ENCODE assay signal across 40 mouse cellular contexts in the genomic region with DNA sequence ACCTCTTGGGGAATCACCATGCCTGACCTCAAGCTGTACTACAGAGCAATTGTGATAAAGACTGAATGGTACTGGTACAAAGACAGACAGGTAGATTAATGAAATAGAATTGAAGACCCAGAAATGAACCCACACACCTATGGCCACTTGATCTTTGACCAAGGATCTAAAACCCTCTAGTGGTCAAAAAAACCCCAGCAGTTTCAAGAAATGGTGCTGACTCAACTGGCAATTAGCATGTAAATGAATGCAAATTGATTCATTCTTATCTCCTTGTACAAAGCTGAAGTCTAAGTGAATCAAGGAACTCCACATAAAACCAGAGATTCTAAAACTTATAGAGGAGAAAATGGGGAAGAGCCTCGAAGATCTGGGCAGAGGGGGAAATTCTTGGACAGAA. TPM values are rescaled to one million over a fixed set of nuclear protein-coding genes. Genes with fewer than 3 reads are reported as not detected.
"Had no signal": no experiment of that assay in that cellular context is flagged by ENCODE, and none has a peak within 500 bp of the region (broad histone marks: within the 10 kb centered on the region; RNA-seq: fewer than 3 reads in every experiment).

No protein-coding gene starts in this region.

RNA-seq across cellular contexts. Expression of gene Olfr1389, which starts 30.2 kb away (rescaled TPM):
- total RNA-seq: heart, postnatal 10 days; heart, postnatal 14 days; heart, postnatal 25 days; heart, postnatal 36 days; heart, postnatal 4 days; hematopoietic stem cell, adult 5-6 weeks; hindbrain, postnatal 0 days; layer of hippocampus, adult 18-20 months; layer of hippocampus, adult 2 months; layer of hippocampus, adult 8-10 months; layer of hippocampus, postnatal 10 days; layer of hippocampus, postnatal 14 days; layer of hippocampus, postnatal 25 days; layer of hippocampus, postnatal 36 days; left cerebral cortex, adult 18-20 months; left cerebral cortex, adult 8-10 months; left cerebral cortex, postnatal 10 days had no signal
- polyA plus RNA-seq: heart, embryonic 13.5 days; heart, embryonic 14.5 days; heart, embryonic 15.5 days; heart, embryonic 16.5 days; heart, postnatal 0 days; hindbrain, embryonic 10.5 days; hindbrain, embryonic 11.5 days; hindbrain, embryonic 12.5 days; hindbrain, embryonic 13.5 days; hindbrain, embryonic 14.5 days; hindbrain, embryonic 15.5 days; hindbrain, embryonic 16.5 days; hindbrain, postnatal 0 days; inflammation-experienced regulatory T-cells, adult 6 months; intestine, embryonic 14.5 days; intestine, embryonic 15.5 days; intestine, embryonic 16.5 days; intestine, postnatal 0 days; kidney, adult 2 months; kidney, embryonic 14.5 days; kidney, embryonic 15.5 days; kidney, embryonic 16.5 days; kidney, postnatal 0 days; large intestine, adult 2 months had no signal

RNA-seq across cellular contexts. Expression of gene Olfr1388, which starts 43.7 kb away (rescaled TPM):
- total RNA-seq: heart, postnatal 4 days had no signal
- polyA plus RNA-seq: heart, embryonic 13.5 days; heart, embryonic 14.5 days; heart, embryonic 15.5 days; heart, embryonic 16.5 days; heart, postnatal 0 days; hindbrain, embryonic 11.5 days; kidney, embryonic 16.5 days had no signal

RNA-seq across cellular contexts. Expression of gene Olfr1390, which starts 57.7 kb away (rescaled TPM):
- total RNA-seq: heart, postnatal 10 days; heart, postnatal 14 days; heart, postnatal 25 days; heart, postnatal 36 days; heart, postnatal 4 days; hematopoietic stem cell, adult 5-6 weeks; hindbrain, postnatal 0 days; layer of hippocampus, adult 18-20 months; layer of hippocampus, adult 2 months; layer of hippocampus, adult 8-10 months; layer of hippocampus, postnatal 10 days; layer of hippocampus, postnatal 14 days; layer of hippocampus, postnatal 25 days; layer of hippocampus, postnatal 36 days; left cerebral cortex, adult 18-20 months; left cerebral cortex, adult 8-10 months; left cerebral cortex, postnatal 10 days had no signal
- polyA plus RNA-seq: heart, embryonic 13.5 days; heart, embryonic 14.5 days; heart, embryonic 15.5 days; heart, embryonic 16.5 days; heart, postnatal 0 days; hindbrain, embryonic 10.5 days; hindbrain, embryonic 11.5 days; hindbrain, embryonic 12.5 days; hindbrain, embryonic 13.5 days; hindbrain, embryonic 14.5 days; hindbrain, embryonic 15.5 days; hindbrain, embryonic 16.5 days; hindbrain, postnatal 0 days; intestine, embryonic 14.5 days; intestine, embryonic 15.5 days; intestine, embryonic 16.5 days; intestine, postnatal 0 days; kidney, adult 2 months; kidney, embryonic 14.5 days; kidney, embryonic 15.5 days; kidney, embryonic 16.5 days; kidney, postnatal 0 days; large intestine, adult 2 months had no signal
